Mouse (Mus musculus): ENCODE measurements at regions not wholly inside any gene's neighbourhood (a gene's known extent, or its start where the extent isn't known, plus 50 kb on each side); places are given as distances from the start of the nearest gene placed in this dataset.

DNA sequence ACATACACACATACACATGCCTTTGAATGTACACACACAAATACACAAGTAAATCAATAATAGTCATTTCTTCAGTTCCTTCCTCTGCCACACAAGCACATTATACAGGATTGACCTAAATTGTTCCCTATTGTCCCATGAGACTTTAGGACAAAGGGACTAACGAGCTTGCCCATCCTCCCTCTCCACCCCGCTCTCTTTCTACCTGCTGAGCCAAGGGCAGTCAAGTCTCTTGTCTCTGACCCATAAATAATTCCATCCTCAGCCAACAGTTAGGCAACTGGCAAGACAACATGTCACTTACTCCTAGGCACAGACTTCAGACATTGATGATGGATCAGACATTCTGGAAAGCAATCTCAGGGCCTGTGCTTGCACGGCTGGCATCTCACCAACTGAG, 56.3 kb upstream of the Kcnk2 start:
- no peak for DNase-seq

Measured in lung, postnatal 10 days (tissue).